Mouse (Mus musculus): ENCODE results near the gene Lin54.

- TF ChIP-seq CEBPB (IDR thresholded peaks at IDR 0.05; ENCODE audit: insufficient read depth, poor library complexity, severe bottlenecking) (no peak), POLR2A (IDR thresholded peaks at IDR 0.05; ENCODE audit: insufficient read length, low read depth) (no peak), MAX (IDR thresholded peaks at IDR 0.05; ENCODE audit: low read depth) (no peak), USF1 (IDR thresholded peaks at IDR 0.05; ENCODE audit: low read depth) (no peak), TCF12 (IDR thresholded peaks at IDR 0.05; ENCODE audit: insufficient read depth, poor library complexity, severe bottlenecking) (no peak)
These were observed 22.9 kb upstream of the Lin54 start for GRCm38 (mm10) chr5:100523331-100523730.
